Mouse (Mus musculus): Measurements from ENCODE around the gene Cpm. TPM values are rescaled to one million over a fixed set of nuclear protein-coding genes. Genes with fewer than 3 reads are reported as not detected.

The Cpm gene
- total RNA-seq, 2 experiments from 2014 or later: 2.3 to 2.4 TPM

DNA sequence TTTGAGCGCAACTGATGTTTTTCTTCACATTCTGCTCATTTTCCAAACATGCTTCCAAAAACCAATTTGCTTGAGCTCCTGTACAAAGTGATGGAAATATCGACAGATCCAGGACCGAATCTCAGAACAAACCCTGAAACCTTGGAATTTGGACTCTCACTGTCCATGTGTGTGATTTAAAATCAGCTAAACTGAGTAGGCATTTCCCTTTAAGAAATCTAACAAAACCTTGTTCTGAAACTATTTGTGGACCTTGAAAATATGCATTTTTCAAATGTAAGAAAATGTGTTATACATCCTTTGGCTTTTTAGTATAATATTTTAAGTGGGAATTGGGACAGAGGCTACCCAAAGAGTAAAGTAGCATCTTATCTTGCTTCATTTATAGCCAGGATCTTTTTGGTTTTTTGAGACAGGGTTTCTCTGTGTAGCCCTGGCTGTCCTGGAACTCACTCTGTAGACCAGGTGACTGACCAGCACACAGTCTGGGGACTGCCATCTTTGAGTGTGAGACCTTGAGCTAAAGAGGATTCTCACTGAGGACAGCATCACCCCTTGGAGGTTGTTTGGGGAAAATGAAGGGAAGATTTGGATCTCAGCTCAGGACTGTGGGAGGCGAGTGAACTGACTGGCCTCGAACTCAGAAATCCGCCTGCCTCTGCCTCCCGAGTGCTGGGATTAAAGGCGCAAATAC is 5.9 kb downstream of the Cpm start:
- no peak for DNase-seq

DNA sequence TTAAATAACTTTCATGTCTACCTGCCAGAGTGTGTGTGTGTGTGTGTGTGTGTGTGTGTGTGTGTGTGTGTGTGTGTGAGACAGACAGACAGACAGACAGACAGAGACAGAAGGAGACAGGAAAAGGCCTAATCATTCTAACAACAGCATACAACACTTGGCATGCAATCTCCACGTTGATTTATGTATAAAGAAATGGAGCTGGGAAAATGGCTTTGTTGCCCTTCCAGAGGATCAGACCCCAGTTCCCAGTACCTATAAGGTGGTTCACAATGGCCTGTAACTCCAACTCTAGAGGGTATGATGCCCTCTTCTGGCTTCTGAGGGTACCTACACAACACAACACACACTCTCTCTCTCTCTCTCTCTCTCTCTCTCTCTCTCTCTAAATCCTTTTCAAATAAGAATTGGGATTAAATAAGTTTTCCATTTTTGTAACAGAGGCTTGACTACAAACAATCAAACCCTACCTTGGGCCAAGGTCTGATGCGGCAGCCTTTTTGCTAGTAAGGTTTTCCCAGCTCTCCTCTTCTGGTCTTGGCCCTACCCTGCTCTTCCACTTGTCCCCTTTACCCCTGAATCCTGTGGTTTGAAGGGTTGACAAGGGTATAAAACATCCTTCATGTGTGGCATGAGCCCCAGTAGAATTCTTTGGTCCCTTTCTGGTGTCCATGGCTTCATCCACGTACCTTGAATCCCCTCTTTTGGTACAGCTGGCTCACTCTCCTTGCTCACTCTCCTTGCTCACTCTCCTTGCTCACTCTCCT is 6.7 kb downstream of the Cpm start:
- no peak for DNase-seq

- DNase-seq: no peak
These were observed 7.9 kb downstream of the Cpm start for GRCm38 (mm10) chr10:117637062-117637744.

DNA sequence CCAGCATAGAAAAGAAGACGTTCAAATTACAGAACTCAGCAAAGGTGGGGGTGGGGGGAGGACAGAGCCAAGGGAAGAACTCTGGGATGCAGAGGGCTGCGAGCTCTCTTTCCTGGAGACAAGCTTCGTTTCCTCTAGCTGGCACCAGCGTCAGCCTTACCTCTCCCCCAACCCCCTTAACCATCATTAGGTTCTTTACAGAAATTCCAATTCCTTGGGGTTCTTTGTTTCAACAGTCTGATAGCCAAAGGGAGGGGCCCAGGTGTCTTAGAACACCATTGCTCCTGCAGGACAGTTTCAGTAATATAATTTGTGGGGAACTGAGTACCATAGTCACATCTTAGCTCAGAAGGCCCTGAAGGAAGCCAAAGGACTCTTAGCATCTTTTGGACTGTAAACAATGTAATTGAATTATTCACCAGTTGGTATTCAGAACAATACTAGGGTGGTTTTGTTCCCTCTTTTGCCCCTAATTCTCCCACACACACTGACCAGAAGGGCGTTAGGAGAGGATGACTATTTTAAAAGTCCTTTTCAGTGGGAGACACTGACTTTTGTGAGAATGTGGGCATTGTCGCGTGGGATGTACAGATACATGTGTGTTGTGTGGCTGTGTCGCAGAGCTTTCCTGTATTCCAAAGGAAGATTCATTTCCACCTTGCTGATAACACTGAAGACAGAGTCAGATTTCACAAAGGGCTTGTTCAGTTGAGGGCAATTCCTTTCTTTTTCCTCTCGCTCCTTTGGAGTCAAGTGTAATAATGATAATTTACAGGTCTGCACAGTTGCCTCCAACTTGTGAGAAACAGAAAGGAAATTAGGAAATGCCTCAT is 8.7 kb downstream of the Cpm start:
- no peak for DNase-seq

DNA sequence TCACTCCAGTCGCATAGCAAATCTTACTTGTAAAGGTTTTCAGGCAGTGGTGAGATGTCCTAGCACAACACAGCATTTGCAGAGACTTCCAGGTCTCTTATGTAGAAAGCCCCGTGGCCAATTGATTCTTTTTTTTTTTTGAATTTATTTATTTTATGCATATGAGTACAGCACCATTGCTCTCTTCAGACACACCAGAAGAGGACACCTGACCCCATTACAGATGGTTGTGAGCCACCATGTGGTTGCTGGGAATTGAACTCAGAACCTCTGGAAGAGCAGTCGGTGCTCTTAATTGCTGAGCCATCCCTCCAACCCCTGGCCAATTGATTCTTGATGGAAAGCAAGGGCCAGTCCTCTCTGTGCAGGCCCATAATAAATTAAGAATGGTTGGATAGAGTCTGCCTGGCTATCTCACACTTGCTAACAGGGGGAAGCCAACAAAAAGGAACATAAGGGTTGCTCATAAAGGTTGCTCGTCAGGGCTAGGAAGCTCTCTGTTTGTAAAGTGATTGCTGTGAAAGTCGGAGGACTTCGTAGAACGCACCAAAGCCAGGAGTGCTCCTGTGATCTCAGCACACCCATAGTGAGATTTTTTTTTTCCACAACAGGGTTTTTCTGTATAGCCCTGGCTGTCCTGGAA is 9.4 kb downstream of the Cpm start:
- DNase-seq: no peak

- no peak for DNase-seq
These were observed 9.9 kb downstream of the Cpm start for GRCm38 (mm10) chr10:117639221-117639599.

GRCm38 (mm10) chr10:117639899-117640594 is 10.7 kb downstream of the Cpm start:
- no peak for DNase-seq

DNA sequence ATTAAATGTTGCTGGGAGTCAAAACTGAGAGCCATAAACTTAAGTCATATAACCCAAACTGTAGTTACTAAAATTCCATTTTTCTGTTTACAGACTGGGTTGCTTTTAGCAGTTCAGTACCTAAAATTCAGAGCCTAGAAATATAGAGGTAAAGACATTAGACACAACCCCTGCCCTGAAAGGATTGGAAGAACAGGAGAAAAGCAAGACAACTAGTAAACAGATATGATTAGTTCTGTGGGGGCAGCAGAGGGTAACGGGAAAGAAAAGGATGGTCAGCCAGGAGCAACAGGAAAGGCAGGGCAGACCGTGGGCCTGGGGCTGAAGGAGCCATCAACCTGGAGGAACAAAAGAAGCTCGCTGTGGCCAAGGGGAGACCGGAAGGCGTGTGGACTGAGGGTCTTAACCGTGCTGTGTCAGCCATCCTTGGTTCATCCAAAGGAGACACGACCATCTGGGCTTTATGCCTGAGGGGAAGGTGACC is 11.3 kb downstream of the Cpm start:
- no peak for DNase-seq

- no peak for DNase-seq
These were observed 12.3 kb downstream of the Cpm start for GRCm38 (mm10) chr10:117641400-117642200.

DNA sequence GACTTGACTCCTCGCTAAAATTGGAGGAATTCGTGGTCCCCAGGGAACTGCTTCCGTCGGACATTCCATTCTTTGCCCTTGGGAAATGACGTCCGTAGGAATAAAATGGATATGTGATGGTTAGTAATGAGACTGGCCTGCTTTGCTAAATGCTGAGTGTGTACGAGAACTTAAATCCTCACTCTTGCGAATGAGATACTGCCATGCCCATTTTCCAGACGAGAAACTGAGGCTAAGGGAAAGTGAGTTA is 12.8 kb downstream of the Cpm start:
- DNase-seq: no peak

DNA sequence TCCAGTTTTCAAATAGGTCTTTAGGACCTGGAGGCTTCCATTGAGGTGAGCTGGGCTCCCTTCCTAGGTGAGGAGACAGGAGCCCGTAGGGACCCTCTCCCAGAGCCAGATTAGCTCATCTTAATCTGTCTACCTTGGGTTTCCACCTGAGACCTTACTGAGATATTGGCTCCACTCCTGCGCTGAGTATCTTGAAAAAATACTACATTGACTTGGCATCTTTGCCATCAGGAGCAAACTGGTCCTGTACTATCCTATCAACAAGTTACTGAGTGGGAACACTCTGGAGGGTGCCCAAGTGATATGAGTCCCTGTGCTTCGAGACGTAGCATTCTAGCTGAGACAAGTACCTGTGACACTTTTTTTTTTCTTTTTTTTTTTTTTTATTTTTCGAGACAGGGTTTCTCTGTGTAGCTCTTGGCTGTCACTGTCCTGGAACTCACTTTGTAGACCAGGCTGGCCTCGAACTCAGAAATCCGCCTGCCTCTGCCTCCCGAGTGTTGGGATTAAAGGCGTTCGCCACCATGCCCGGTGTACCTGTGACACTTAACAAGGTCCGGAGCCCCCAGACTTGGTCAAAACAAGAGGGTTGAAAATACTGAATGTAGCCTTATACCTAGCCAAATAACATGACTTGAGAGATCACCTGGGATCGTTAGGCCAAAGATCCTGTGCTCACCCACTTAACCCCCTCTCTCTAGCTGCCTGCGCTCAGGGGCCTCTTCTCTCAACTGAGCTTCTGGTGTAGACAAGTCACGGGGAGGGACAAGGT is 13.4 kb downstream of the Cpm start:
- no peak for DNase-seq

DNA sequence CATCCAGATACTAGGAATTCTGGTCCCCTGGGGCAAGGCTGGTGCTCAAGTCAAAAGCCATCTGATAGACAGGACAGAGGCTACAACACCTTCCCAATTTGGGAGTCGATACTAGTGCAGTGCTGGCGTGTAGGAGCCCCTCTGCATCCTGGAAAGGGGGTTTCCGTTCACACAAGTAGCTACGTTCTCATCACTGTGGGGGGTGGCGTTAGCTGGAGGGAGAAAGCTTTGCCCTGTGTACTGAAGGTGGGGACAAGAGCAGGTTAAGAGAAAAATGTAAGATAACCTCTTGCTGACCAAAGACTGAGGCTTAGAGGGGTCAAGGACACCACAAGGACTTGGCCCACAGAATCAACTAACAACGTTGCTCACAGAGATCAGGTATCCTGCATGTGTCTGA is 14.0 kb downstream of the Cpm start:
- DNase-seq: no peak

DNA sequence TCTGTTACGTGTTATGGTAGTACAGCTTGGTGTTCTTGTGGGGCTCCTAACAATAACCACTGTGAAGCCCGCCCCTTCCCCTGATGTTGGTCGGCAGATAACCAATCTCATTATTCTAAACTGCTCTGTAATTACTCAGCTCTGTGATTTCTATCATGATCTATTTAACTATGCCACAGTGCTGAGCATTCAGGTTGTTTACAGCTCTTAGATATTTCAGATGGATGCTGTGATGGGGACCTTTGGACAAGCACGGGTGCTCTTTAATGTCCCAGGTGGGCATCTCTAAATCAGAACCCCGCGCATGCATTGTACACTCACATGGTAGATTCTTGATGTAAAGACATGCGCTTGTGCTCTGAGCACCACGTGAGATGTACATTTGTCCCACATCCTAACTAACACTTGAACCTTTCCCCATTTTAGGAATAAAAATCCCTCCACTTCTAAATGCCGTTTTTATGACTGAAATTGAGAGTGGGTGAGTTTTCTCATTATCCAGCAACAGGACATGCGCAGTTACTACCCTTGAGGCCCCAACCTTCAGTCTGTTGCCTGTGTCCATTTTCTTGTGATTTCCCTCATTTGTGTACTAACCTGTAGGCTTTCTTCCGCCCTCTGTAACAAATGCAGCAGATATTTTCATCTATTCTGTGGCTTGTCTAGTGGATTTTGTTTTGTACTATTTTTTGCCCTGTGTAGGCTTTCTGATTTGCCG is 14.6 kb downstream of the Cpm start:
- DNase-seq: no peak

DNA sequence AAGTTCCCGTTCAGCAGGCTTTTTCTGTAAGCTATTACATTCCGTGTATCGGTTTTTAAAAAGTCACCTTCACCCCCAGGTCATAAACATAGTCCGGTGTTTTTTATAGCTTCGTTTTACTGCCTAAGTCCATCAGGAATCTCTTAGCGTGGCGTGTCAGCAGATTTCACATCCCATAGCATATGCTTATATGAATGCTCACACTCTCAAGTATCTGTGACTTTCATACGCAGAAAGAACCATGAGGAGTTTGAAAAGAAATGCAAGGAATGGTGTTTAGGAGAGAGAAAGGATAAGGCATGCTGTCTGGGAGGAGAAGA is 15.1 kb downstream of the Cpm start:
- no peak for DNase-seq

GRCm38 (mm10) chr10:117644828-117645227 is 15.5 kb downstream of the Cpm start:
- no peak for DNase-seq

DNA sequence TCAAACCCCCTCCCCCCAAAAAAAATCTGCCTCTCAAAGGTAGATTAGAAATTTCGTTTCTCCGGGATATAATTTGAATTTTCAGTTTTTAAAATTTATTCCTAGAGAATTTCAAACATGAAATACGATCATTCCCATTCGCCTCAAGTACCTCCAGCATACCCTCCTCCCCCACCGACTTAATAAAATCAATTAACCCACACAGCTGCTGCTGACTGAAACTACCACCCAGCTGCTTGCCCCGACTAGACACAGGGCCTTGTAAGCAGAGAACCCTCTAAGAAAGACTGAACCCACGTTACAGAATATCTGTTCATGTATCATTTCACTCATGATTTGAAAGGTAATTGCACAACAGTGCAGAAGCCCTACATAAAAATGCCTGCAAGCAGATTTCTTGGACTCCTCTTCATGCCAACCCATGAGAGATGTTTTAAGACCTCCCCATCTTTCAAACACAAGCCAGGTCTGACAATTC is 16.2 kb downstream of the Cpm start:
- DNase-seq: no peak

GRCm38 (mm10) chr10:117646482-117647157 is 17.3 kb downstream of the Cpm start:
- no peak for DNase-seq

DNA sequence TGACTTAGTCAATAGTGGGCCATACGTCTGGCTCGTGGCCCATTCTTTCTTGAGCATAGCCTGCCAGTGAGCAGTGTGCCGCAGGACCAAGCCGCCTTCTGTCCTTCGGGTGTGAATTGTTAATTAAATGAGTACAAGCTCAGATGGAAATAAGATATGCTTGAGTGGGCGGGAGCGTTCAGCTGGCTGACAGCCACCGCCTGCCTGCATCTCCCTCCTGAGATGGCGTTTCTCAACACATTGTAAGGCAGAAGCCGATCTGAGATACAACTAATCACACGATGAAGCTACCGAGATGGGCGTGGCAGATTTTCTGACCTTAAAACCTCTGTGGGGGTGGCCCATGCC is 17.8 kb downstream of the Cpm start:
- no peak for DNase-seq

Data from gastrocnemius, postnatal 25 days (tissue).